Mouse (Mus musculus) ovary, postnatal 14 days (tissue): ENCODE results near the gene Shisal2a.
A peak's percentile ranks its signal among the peaks of the same experiment; 100 is the strongest.

Source experiments
- DNase-seq: peaks from one replicate; pipeline ENCODE4 v3.0.0; 2022; ENCODE audit warnings: low spot score

Shisal2a gene

DNA sequence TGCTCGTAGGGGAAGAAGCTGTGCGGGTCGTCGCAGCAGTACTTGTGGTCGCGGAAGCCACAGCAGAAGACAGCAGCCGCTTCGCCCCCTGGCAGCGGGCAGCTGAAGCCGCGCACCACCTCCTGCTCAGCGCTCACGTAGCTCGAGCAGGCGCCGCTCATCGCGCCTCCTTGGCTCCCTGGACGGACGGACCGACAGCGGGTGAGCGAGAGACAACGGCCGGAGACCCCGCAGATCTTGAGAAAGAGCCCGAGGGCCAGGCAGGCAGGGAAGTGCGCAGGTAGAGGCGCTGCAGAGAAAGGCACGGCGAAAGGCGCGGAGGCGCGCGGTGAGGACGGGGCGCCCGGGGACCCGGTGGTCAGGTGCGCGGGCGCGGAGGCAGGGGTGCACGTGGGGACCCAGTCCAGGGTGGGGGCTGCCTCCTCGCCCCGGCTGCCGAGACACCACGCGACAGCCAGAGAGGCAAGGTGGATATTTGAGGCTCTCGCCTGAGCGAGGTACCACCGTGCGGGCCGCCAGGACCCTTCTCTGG, at the start of gene Shisal2a:
Shisal2a (minus strand) TSS at position 167 of the 532 bp plus-strand sequence.
- DNase-seq: no peak

DNA sequence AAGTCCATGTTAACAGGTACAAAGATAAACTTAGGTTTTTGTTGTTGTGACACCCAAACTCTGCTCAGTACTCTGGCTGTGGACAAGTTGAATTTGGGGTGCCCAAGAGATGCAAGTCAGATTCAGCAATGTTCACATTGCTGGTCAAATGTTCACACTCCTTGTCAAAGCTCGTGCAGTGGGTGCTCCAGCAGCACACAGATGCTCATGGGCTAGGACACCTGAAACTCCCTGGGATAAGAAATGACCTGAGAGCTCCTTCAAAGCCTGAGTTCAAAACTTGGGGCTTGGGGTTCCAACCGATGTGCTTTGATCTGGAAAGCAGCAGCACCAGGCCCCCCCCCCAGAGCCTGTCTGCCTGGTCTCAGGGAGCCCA, 48.4 kb upstream of the Shisal2a start:
- DNase-seq: no peak

DNA sequence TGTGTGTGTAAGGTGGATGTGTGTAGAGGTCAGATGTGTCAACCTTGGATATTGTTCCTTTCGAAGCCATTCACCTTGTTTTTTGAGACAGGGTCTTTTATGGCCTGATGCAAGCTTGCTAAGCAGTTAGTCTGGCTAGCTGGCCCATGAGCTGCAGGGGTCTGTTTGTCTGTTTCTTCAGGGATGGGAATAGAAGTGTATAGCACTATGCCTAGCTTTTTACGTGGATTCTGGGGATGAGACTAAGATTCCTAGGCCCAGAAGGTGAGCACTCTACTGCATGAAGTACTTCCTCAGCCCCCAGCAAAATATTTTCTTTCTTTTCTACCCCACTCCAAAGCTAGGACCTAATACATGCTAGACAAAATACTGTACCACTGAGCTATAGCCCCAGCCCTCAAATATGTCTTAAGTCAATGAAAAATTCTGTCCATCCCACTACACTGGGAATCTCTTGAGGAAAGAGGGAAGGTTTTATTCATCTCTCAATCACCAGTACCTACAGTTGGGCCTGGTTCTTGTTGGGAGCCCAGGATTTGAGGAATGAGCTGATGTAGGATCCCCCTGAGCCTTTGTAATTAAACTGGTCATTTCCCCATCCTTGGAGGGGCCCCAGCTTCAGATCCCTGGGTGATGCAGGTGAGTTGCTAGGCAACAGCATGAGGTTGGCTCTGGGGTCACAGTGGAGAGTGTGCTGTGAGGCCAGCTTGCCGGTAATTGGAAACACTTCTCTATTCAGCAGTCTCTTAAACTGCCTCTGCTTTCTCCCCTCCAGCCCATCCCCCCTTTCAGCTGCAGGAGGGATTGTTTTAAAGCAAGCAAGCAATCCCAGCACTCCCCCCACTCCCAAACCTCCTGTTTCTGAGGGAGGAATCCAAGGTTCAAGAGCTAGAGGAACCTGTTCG, 47.8 kb upstream of the Shisal2a start:
- no peak for DNase-seq

DNA sequence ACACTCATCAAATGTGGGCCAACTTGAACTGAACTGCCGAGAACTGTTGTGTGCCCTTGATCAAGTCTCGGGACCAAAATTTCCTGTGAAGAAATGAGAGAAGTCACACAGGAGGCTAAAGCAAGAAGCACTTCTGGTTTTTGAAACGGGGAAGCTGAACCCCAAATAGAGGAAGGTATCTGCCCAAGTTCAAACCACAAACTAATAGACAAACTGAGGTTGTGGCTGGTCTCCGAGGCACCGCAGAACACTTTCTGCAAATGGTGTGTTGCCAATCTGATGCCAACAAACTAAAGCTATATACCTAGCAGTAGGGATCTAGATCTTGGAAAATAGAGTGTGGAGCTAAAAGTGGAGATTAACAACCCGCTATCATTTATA, 45.2 kb upstream of the Shisal2a start:
- DNase-seq: no peak

DNA sequence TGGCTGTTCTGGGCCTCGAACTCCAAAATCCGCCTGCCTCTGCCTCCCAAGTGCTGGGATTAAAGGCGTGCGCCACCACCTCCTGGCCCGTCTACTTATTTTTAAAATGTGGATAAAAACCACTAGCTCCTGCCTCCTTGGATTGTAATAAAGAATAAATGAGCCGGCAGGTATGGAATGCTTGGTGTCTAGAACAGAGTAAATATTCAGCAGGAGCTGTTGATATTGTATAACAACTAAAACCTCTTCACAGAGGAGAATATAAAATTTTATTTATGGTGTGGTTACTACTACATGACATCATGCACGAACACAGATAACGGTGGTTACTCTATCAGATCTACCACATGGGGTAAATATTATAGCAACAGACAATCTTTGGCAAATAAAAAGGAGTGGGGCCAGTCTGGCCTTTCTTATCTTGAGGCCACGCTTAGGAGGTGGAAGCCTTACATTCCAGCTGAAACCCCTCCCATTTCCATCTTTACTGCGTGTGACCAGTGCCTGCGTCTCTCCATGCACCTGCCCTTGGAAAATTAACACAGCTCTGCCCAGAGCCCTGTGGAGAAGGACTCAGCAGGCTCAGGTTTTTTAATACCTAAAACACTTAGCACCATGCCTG, 44.7 kb upstream of the Shisal2a start:
- DNase-seq: no peak

DNA sequence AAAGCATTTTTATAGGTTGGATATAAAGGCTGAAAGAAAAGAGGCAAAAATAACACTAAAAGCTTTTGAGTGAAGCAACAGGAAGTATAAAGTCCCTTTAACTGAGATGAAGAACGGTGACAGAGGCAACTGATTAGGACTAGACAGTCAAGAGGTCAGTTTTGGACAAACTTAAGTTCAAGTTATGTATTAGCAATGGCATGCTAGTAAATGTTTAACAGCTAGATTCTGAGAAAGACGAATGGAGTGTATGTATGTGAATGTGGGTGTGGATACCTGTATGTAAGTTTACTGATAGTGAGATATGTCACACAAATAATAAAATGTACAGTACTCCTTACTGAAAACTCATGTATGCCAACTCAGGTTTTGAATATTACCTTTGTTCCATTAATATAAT, 41.4 kb upstream of the Shisal2a start:
- DNase-seq: no peak

DNA sequence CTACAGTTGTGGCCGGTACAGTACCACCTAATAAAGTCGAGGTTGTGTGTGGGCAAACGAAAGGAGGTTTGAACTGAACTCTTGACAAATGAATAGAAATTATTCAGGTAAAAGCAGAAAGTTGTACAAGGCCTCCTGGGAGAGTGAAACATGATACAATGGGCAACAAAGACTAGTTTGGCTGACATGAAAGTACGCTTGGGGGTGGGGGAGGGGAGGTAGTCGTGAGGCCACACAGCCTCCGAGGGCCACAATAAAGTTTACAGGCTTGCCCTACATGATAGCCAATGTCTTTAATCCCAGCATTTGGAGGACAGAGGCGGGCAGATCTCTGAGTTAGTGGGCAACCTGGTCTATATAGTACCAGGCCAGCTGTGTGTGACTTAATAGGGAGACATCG, 24.5 kb upstream of the Shisal2a start:
- no peak for DNase-seq

DNA sequence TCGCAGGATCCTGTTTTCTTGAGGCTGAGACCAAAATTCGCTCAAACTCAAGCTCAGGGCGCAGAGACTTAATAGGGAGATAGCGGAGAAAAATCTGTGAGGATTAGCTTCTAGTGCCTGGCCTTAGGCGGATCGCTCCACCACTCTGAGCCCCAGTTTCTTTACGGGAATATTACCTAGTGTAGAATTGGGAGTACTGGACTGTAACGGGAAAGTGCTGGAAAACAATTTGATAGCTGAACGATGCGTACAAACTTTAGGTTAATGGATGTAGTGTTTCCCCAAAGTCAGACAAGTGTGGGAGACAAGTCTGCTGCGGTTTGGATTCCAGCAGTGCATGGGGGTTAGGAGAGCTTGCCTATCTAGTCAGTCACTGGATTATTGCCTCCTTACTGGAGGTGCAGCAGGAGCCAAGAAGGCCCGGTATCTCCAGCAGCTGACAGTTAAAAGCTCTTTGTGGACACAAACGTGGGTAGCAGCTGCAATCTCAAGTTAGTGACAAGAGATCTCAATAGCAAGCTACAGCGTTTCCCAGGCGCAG, 23.8 kb upstream of the Shisal2a start, which contains the start of gene Gpx7:
Gpx7 (minus strand) TSS at position 101 of the 541 bp plus-strand sequence.
- DNase-seq: no peak

DNA sequence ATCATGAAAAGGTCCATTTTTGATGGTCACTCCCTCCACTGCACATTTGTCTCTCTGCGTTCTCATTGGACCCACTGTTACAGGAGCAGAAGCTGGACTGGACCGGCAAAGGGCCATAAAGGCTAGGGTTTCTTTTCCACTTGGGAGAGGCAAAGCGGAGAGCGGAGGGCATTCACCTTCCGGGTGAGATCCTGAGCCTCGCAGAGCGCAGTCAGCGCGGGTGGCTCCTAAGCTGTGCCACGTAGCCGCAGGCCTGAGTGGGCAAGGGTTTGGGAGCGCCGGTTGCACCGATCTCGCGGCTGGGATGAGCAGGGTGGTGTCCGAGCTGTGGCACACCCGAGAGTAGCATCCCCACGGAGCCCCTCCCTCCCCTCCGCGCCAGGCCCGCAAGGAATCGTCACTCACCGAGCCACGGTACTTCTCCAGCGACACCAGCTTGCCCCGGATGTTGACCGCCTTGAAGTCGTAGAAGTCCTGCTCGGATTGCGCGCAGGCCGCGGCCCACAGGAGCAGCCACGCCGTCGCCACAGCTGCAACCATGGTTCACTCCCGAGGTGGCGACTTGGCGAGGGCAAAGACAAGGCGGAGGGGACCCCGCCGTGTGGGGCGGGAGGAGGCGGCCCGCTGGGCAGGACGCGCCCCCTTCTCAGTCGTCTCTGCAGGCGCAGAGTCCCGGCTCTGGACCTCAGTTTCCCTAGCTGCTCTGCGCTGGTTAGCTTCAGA, 23.1 kb upstream of the Shisal2a start:
- peak; percentile 52 for DNase-seq

DNA sequence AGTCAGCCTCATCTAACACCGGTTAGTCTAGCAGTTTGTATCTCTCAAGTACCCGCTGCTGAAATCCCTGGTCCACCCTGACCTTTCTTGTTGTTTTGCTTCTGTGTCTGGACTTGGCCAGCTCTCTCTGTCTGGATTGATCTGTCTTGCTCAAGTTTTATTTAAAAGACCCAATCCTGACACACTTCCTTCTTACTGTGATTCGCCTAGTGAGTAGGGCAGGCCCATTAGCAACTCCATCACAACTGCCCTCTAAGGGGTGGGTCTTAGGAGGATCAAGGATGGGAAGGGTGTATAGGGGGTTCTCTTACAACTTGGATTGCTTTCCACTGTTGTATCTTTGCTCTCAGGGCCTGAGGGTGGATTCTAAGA, 22.6 kb upstream of the Shisal2a start:
- no peak for DNase-seq

DNA sequence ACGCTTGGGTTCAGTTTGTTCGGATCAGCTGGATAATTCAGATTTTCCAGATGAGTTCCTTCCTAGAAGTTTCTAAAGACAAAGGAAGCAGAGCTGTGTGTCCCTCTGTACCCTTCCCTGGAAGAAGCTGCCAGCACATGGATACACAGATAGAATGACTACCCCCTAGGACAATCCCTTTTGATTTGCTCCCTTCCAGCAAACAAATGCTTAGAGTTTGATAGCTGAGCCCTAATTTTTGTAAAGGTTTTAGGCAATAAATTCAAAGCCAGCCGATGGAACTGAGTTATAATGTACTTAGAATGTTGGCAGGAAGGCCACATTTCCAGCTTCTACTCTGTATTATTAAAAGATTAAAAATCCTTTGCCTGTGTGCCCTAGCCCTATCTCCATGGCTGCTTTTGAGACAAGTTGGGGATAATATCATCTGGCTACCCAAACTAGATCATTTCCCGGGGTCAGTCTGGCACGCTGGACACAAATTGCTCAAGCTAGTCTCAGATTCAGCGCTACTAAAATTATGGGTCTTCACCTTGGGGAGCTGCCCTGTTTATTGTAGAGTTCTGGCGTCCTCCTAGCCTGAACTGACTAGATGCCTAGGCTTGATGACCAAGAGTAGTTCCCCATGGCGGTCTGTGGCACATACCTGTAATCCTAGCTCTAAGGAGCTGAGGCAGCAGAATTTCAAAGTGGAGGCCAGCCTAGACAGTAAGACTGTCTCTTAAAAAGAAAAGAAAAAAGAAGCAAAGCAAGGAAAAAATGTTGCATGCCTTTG, 20.9 kb upstream of the Shisal2a start:
- DNase-seq: no peak

DNA sequence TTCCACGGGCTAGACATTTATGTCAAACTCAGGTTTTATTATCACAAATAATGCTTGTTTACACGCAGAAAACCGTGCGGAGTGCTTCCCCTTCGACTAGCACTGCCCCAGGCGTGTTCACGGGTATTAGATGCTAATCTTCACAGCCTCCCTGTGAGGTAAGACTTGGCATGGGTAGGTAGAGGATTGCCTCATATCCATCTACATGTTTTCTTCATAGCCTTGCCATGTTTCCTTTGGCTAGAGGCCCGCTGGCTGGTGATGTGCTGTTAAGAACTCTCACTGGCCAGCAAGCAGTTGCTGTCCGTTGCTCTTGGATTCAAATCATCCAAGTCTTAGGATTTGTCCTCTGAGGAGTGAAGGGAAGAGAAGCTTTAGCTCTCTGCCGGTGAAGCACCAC, 17.2 kb upstream of the Shisal2a start:
- no peak for DNase-seq

DNA sequence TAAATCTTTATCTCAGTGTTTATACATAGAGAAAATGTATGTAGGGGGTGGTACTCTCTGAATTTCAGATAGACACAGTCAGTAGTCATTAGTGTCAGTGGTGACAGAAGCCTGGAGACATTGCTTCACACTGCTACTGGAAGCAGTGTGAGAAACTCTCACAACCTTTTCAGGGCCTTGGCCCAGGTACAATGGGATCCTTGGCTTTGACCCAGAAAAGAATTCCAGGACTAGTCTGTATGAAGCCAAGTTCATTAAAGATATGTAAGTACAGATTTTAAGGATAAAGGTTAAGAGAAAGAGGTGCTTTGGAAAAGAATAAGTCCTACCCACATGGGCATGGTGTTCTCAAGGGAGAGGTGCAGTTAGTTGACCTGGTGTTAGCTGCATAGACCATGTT, 11.1 kb upstream of the Shisal2a start:
- DNase-seq: no peak

DNA sequence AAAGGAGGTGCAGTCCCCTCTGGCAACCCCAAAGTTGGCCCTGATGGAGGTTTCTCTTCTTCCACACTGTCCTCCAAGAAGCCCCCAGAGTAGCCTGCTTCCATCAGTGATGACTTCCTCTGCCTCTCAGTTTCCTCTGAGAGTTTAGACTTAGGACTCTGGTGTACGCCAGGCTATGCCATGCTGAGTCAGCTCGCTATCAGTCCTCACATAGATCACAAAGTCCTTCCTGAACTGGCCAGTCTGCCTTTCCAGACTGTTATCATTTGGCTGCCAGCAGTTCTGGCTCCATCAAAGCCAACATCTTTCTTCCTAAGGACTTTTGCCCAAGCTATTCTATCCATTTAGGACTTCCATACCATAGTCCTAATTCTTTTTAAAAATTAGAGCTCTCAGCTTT, 9.4 kb upstream of the Shisal2a start:
- no peak for DNase-seq

DNA sequence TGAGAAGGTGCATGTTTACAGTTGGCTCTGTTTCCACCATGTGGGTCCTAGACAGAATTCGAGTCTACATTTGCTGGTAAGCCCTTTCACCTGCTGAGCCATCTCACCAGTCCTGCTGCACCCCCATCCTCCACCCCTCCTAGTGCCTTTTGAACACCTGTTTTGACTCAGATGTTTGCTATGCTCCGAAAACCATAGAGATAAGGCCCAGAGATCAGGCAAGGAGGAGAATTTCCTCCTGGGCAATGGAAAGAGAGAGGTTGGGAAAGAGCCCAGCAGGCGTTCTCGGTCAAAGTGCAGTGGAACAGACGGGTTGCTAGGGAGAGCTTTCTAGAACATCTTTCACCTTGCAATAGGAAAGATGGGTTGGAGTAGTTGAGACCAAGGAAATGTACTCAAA, 8.0 kb upstream of the Shisal2a start:
- no peak for DNase-seq

DNA sequence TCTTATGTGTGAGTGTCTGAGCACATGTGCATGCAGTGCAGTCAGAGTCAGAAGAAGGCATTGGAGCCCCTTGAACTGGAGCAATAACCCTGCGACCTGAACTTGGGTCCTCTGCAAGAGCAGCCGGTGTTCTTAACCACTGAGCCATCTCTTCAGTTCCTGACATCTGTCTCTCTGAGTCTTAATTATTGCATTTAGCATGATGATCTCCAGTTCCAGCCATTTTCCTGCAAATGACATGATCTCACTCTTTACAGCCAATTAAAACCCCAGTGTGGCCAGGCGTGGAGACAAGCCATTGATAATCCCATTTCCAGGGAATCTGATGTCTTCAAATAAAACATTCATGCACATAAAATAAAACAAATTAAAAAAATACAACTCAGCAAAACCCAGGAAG, 5.6 kb upstream of the Shisal2a start:
- no peak for DNase-seq

DNA sequence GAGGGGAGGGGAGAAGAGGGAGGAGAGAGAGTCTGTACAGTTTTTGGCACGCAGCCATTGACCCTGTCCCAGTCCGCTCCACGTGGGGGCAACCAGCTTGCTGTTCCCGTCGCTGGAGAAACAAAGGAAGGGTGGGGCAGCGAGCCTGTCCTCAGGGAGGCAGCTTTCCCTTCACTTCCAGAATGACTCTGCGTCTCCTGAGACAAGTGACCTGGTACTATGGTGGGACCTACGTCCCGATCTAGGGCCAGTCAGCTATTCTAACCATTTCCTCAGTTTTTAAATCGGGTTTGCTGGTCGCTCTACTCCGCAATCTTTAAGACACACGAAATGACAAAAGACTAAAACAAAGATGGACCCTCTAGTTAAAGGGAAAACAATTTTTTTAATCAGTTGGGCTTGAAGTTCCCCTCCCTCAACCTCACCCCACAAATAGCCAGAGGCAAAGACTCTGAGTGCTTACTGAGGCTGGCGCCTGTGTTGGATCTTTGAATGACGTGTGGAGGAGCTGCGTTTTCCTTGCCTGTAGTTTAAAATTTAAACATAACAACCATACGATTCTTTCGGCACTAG, 4.6 kb upstream of the Shisal2a start:
- DNase-seq: peak; percentile 59

DNA sequence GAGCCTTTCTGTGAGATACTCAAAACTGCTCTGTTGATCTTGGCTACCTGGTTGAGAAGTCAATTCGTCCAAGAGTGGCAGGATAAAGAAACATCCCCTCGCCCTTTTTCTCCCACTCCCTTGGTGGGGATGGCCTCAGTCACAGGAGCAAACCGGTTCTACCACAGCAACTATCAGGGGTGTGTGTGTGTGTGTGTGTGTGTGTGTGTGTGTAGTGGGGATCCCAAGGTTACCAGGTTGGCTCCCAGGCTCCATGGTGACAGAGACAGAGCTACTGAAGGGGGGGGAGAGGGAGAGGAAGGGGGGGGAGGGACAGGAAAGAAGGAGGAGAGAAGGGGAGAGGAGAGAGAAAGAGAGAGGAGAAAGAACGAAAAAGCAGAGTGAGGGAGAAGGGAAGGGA, 4.0 kb upstream of the Shisal2a start:
- no peak for DNase-seq

DNA sequence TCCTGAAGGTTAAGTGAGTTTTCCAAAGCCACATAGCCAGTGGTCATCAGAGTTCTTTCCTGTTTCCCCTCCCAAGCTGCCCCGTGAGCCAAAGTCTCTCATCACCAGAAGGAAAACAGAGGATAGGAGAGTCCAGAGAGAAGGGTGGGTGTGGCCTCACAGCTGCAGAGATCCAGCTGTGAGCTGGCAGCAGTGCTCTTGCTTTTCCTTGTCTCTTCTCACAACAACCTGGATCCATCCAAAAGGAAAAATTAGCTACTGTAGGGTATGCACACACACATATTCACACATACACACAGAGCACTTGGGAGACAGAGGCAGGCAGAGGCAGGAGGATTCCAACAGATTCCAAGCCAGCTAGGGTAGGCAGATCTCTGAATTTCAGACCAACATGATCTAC, 2.9 kb upstream of the Shisal2a start:
- DNase-seq: no peak

DNA sequence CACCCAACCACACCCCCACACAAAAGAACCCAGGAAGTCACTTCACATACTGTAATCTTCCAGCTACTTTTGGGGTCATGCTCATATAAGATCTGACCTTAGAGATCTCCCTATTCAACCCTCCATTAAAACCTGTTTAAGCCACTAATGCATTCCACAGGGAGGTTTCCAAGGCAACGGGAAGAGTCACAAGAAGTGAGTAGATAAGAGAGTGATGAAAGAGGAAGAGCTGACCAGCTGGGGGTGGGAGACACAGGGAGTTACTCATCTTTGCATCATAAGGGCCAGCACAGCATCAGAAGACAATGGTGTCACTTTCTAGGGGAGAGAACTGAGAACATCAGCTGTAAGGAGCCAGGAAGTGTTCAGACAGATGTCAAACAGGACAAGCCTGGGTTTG, 3.0 kb downstream of the Shisal2a start:
- DNase-seq: no peak

DNA sequence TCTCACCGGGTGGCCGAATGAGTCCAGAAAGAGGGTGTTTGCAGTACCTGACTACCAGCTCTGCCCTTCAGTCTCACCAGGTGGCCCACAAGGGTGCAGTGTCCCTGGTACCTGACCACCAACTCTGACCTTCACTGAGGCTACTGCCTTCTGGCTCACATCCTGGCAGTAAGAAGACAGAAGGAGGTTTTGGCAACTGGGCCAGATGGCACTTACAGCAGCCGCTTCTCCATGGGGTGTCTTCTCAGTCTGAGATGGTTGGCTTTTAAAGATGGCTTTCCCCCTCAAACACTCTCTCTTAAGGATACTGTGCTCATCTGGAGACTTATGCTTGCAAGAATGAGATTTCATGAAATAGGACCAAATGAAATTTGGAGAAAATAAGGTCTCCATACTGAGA, 3.7 kb downstream of the Shisal2a start:
- no peak for DNase-seq
